Mouse (Mus musculus) effector memory CD4-positive, alpha-beta T cell, adult 7 months (primary cell): Measurements from ENCODE around the gene Ankrd23. TPM values are rescaled to one million over a fixed set of nuclear protein-coding genes. Genes with fewer than 3 reads are reported as not detected.

Source experiments
- polyA plus RNA-seq: library from polyadenylated mRNA; unstranded; fragments of 100-300 nt; shearing (Covaris generic); gene quantifications from one replicate; pipeline ENCODE4 v1.2.1, GENCODE M21; 2017

The Ankrd23 gene
- 14.7 TPM for polyA plus RNA-seq

GRCm38 (mm10) chr1:36536783-36537182, at the start of gene Ankrd23:
Ankrd23 (minus strand) TSS chr1:36536883.

DNA sequence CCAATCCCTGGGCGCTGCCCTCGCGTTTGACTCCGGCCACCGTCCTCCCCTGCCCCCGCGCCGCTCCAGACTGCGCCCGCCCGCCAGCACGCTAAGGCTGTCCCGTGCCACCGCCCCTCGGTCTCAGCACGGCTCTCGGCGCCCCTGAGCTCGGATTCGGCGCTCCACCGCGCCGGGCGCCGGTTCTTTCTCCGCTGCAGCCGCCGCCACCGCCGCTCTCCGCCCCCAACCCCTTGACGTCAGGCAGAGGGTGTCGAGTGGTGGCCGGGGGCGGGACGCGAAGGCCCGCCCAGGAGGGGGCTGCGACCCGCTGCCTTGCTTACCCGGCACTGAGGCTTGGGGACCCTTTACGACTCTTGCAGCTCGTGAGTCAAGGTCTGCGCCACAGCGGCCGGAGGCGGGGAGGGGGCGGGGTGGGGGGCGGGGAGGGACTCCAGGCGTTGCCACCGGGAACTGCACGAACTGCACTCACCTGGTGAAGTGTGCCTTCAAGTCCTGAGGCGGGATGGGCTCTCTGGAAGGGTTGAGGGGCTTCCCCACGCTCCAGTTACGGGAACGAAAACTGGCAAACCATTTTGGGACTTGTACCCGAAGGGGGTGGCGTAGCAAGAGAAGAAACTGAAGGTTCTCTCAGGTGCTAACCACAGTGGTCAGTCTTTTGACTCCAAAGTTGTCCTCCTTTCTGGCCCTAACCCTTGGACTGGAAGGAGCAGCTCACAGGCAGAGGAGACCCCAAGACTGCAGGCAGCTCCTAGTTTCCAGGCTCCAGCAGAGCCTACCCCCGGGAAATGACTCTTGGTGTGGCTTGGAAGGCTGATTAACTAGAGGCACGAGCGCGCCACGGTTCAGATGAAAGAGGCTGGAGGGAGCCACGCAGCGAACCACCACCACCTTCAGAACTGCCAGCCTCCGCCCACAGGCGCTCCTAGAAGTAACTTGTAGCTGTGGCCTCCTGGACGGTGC, 21.6 kb upstream of the Ankrd23 start, which contains the start of gene Sema4c:
Gene Sema4c (minus strand): TSS at position 319 of the 963 bp plus-strand sequence.

DNA sequence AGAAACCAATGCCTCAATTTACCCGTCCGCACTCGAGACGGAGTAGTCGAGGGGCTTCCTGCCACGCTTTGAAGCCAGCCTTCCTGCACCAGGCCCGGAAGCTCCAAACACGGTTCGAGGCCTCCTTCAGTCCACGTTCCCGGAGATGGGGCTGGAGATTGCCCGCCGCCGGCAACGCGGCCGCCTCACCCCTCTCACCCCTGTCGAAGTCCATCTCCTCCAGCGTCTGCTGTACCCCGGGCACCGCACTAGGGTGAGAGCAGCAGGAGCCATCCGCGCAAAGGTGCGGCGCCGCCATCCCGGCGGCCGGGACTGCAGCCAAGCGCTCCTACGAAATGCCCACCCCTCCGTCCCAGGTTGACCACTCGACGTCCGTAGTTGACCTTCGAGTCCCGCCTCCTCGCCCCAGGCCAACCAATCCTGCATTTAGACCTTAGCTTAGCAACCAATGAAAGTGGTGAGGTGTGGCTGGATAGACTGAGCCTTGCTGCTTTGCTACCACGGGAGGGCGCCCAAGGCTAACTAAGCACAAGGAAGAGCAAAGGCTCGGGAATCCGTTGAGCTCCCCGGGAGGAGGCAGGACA, 10.3 kb upstream of the Ankrd23 start, which contains the start of gene Ankrd39:
Gene Ankrd39 (minus strand): TSS at position 558 of the 584 bp plus-strand sequence.

DNA sequence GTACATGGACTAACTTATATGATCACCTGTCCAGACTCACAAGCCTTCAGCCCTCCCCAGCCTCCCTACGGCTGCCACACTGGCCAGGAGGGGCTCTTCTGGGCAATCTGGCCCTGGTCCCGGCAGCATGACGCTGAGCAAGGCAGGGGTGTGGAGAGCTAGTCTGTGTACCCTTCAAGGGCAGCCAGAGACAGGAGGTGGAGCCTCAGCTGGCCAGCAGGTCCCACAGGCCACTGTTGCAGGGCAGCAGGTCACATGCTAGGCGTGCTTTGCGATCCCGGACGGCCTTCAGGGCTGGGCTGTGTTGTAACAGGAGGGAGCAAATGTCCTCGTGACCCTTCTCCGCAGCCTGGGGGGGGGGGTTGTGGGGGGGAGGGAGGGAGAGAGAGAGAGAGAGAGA, 2.5 kb upstream of the Ankrd23 start, which contains the start of gene Gm42417:
Gene Gm42417 (minus strand): TSS at position 244 of the 400 bp plus-strand sequence.

GRCm38 (mm10) chr1:36511289-36512021, 25.2 kb downstream of the Ankrd23 start, which contains the start of gene Cnnm3:
Cnnm3 (plus strand) TSS chr1:36511867.

Other genes starting within 250 kb of the Ankrd23 start
- 674 TPM for gene Arid5a, start 229.2 kb downstream of the Ankrd23 start, polyA plus RNA-seq
- gene Kansl3, start 167.7 kb downstream of the Ankrd23 start, polyA plus RNA-seq = 65.8 TPM
- gene Fer1l5, start 164.6 kb downstream of the Ankrd23 start, polyA plus RNA-seq = 1.0 TPM
- 23.5 TPM for gene Lman2l, start 91.6 kb downstream of the Ankrd23 start, polyA plus RNA-seq
- 6.1 TPM for gene Cnnm4, start 65.3 kb downstream of the Ankrd23 start, polyA plus RNA-seq
- gene Cnnm3, start 25.0 kb downstream of the Ankrd23 start, polyA plus RNA-seq = 25.3 TPM
- gene Gm42417, start 2.5 kb upstream of the Ankrd23 start, polyA plus RNA-seq = 1.9 TPM
- gene Ankrd39, start 10.6 kb upstream of the Ankrd23 start, polyA plus RNA-seq = 23.1 TPM
- 0.78 TPM for gene Sema4c, start 21.5 kb upstream of the Ankrd23 start, polyA plus RNA-seq
- gene Fam178b, start 146.3 kb upstream of the Ankrd23 start, polyA plus RNA-seq = 0.23 TPM
- gene Cox5b, start 154.6 kb upstream of the Ankrd23 start, polyA plus RNA-seq = 424 TPM
- not detected for gene 4933424G06Rik, start 173.3 kb upstream of the Ankrd23 start, polyA plus RNA-seq
- gene Actr1b, start 177.5 kb upstream of the Ankrd23 start, polyA plus RNA-seq = 62.8 TPM
- 160 TPM for gene Zap70, start 224.9 kb upstream of the Ankrd23 start, polyA plus RNA-seq